Mouse (Mus musculus): ENCODE data around the gene Exoc1. TPM values are rescaled to one million over a fixed set of nuclear protein-coding genes. Genes with fewer than 3 reads are reported as not detected.

The Exoc1 gene
- polyA plus RNA-seq, 1 experiment from 2014 or later: 52.0 TPM

DNA sequence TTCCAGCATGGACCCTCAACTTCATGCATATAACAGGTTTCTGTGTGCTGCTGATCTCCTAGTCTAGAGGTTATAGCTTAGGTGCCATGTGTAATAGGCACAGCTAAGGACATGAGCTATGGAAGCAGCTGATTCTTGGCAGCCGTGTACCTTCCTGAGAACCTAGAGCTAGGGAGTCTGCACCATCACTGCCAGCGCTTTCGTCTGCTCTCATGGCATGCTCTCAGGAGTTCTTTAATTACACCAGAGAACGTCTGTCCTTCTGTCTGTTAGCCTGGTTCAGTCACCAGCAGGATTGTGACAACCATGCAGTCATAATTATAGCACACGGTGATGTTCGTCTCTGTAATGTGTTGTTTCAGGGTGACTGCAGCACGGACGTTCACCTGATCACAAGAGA lies 86.2 kb downstream of the Exoc1 start:
- H3K9ac ChIP-seq: no peak overlapping the region
- no peak overlapping the region for H3K27ac ChIP-seq
- no peaks in the 10 kb centered on the region for H3K4me1 ChIP-seq
- 0 out of 2 replicates have a peak, but pooled peaks cover 2% of the 10 kb centered on the region for H3K9me3 ChIP-seq (replicated peaks)
- H3K4me3 ChIP-seq: no peak overlapping the region
- no peaks in the 10 kb centered on the region for H3K27me3 ChIP-seq
- 93% methylated on average over 8 of the region's 8 CpGs for WGBS
- no peak overlapping the region for H3K4me2 ChIP-seq
- H3K36me3 ChIP-seq (ENCODE audit: poor library complexity, severe bottlenecking): peaks cover 88% of the 10 kb centered on the region
- no peak for ATAC-seq

- Histone ChIP-seq H3K9me3 (replicated peaks) (0 out of 2 replicates have a peak, but pooled peaks cover 2% of the 10 kb centered on the region), H3K4me2 (no peak overlapping the region), H3K27me3 (no peaks in the 10 kb centered on the region), H3K9ac (no peak overlapping the region), H3K27ac (no peak overlapping the region), H3K36me3 (ENCODE audit: poor library complexity, severe bottlenecking) (peaks cover 84% of the 10 kb centered on the region), H3K4me3 (no peak overlapping the region), H3K4me1 (no peaks in the 10 kb centered on the region)
- 81% methylated on average over 2 of the region's 2 CpGs for WGBS
- no peak for ATAC-seq
Measured at GRCm38 (mm10) chr5:76616196-76616747, 87.2 kb downstream of the Exoc1 start.

DNA sequence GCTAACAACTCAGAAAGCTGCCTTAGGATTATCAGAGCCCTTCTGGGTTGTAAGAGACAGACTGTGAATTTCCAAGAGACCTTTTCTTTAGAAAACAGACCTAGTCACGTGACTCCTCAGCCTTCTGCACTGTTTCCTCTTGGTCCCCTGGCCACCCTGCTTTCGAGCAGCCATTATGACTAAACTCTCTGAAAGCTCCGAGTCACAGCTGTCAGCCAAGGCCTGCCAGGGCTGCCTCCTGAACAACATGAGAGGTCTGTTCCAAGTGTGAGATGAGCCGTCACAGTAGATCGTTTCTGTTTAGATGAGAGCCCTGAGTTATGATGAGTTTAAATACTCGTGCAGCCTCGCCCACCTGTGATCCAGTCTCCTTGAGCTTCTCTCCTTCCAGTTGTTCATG lies 89.6 kb downstream of the Exoc1 start:
- Histone ChIP-seq H3K9me3 (replicated peaks) (0 out of 2 replicates have a peak, but pooled peaks cover 2% of the 10 kb centered on the region), H3K27ac (no peak overlapping the region), H3K9ac (no peak overlapping the region), H3K4me3 (no peak overlapping the region), H3K27me3 (no peaks in the 10 kb centered on the region), H3K36me3 (ENCODE audit: poor library complexity, severe bottlenecking) (peaks cover 80% of the 10 kb centered on the region), H3K4me1 (no peaks in the 10 kb centered on the region), H3K4me2 (no peak overlapping the region)
- ATAC-seq: no peak
- WGBS: 92% methylated on average over 7 of the region's 7 CpGs

Other genes starting within 250 kb of the Exoc1 start
- 12.3 and 14.2 TPM in 2 replicates for gene Clock, start 224.5 kb upstream of the Exoc1 start, polyA plus RNA-seq (2015; fragmentation: Nextera tagmentation; extraction: Ambion mirVana)
- gene Pdcl2, start 198.2 kb upstream of the Exoc1 start, polyA plus RNA-seq (2015; fragmentation: Nextera tagmentation; extraction: Ambion mirVana): not detected in 2 replicates
- gene Nmu, start 165.5 kb upstream of the Exoc1 start, polyA plus RNA-seq (2015; fragmentation: Nextera tagmentation; extraction: Ambion mirVana): not detected in 2 replicates
- not detected in 2 replicates for gene Gm7271, start 45.3 kb upstream of the Exoc1 start, polyA plus RNA-seq (2015; fragmentation: Nextera tagmentation; extraction: Ambion mirVana)
- gene Cep135, start 59.4 kb downstream of the Exoc1 start, polyA plus RNA-seq (2015; fragmentation: Nextera tagmentation; extraction: Ambion mirVana): 7.2 and 8.0 TPM in 2 replicates
- 68.9 and 77.4 TPM in 2 replicates for gene C530008M17Rik, start 127.2 kb downstream of the Exoc1 start, polyA plus RNA-seq (2015; fragmentation: Nextera tagmentation; extraction: Ambion mirVana)

Measured in forebrain, embryonic 13.5 days (tissue).